Mouse (Mus musculus): ENCODE measurements at regions not wholly inside any gene's neighbourhood (a gene's known extent, or its start where the extent isn't known, plus 50 kb on each side); places are given as distances from the start of the nearest gene placed in this dataset.

GRCm38 (mm10) chr17:91225916-91226315 is 133.0 kb upstream of the Nrxn1 start:
- Histone ChIP-seq H3K27me3 (replicated peaks) (no peaks in the 10 kb centered on the region), H3K4me2 (no peak overlapping the region), H3K36me3 (no peaks in the 10 kb centered on the region), H3K4me1 (no peaks in the 10 kb centered on the region), H3K27ac (replicated peaks) (no peak overlapping the region), H3K4me3 (no peak overlapping the region), H3K9ac (no peak overlapping the region), H3K9me3 (no peaks in the 10 kb centered on the region)
- ATAC-seq (ENCODE audit: extremely low read depth, insufficient number of reproducible peaks, low FRiP score, low TSS enrichment), result no peak
- WGBS, result 76% methylated on average over 4 of the region's 4 CpGs

- no peaks in the 10 kb centered on the region for H3K27me3 ChIP-seq (replicated peaks)
- no peak overlapping the region for H3K27ac ChIP-seq (replicated peaks)
- H3K4me3 ChIP-seq, result no peak overlapping the region
- H3K4me2 ChIP-seq, result no peak overlapping the region
- no peaks in the 10 kb centered on the region for H3K4me1 ChIP-seq
- H3K36me3 ChIP-seq, result no peaks in the 10 kb centered on the region
- H3K9ac ChIP-seq, result no peak overlapping the region
- H3K9me3 ChIP-seq, result no peaks in the 10 kb centered on the region
- no peak for ATAC-seq (ENCODE audit: extremely low read depth, insufficient number of reproducible peaks, low FRiP score, low TSS enrichment)
These were observed 123.6 kb upstream of the Nrxn1 start for GRCm38 (mm10) chr17:91216429-91216828.

- WGBS, result 81% methylated on average over 4 of the region's 4 CpGs
- Histone ChIP-seq H3K4me3 (no peak overlapping the region), H3K27me3 (replicated peaks) (no peaks in the 10 kb centered on the region), H3K4me1 (no peaks in the 10 kb centered on the region), H3K27ac (replicated peaks) (no peak overlapping the region), H3K9me3 (no peaks in the 10 kb centered on the region), H3K9ac (no peak overlapping the region), H3K4me2 (no peak overlapping the region), H3K36me3 (no peaks in the 10 kb centered on the region)
- ATAC-seq (ENCODE audit: extremely low read depth, insufficient number of reproducible peaks, low FRiP score, low TSS enrichment), result no peak
These were observed 89.7 kb upstream of the Nrxn1 start for GRCm38 (mm10) chr17:91182574-91182973.

- no peaks in the 10 kb centered on the region for H3K9me3 ChIP-seq
- no peak for ATAC-seq (ENCODE audit: extremely low read depth, insufficient number of reproducible peaks, low FRiP score, low TSS enrichment)
- H3K4me1 ChIP-seq, result no peaks in the 10 kb centered on the region
- no peaks in the 10 kb centered on the region for H3K36me3 ChIP-seq
- H3K4me2 ChIP-seq, result no peak overlapping the region
- H3K27ac ChIP-seq (replicated peaks), result no peak overlapping the region
- no peak overlapping the region for H3K9ac ChIP-seq
- 78% methylated on average over 2 of the region's 2 CpGs for WGBS
- no peak overlapping the region for H3K4me3 ChIP-seq
- H3K27me3 ChIP-seq (replicated peaks), result no peaks in the 10 kb centered on the region
These were observed 69.0 kb upstream of the Nrxn1 start for GRCm38 (mm10) chr17:91161834-91162233.

Measured in heart, embryonic 13.5 days (tissue).